Mouse (Mus musculus): ENCODE results near the gene Tnpo2.

Tnpo2 gene

GRCm38 (mm10) chr8:85036718-85037365, at the start of gene Tnpo2:
Tnpo2 (plus strand) TSS chr8:85036915.
- DNase-seq (ENCODE audit: low read depth), result peak; percentile 96

GRCm38 (mm10) chr8:84987388-84987787, 49.3 kb upstream of the Tnpo2 start:
- peak; percentile 44 for DNase-seq (ENCODE audit: low read depth)

- no peak for DNase-seq (ENCODE audit: low read depth)
Observed at GRCm38 (mm10) chr8:84987903-84988302, 48.8 kb upstream of the Tnpo2 start.

- no peak for DNase-seq (ENCODE audit: low read depth)
Observed at GRCm38 (mm10) chr8:84989311-84989731, 47.4 kb upstream of the Tnpo2 start.

- DNase-seq (ENCODE audit: low read depth), result peak; percentile 96
Observed at GRCm38 (mm10) chr8:84989810-84990209, 46.9 kb upstream of the Tnpo2 start.

GRCm38 (mm10) chr8:84990349-84990748, 46.4 kb upstream of the Tnpo2 start, which contains the start of gene Hook2:
Hook2 (plus strand) TSS chr8:84990603.
- DNase-seq (ENCODE audit: low read depth), result peak; percentile 100

GRCm38 (mm10) chr8:84990836-84991235, 45.9 kb upstream of the Tnpo2 start:
- DNase-seq (ENCODE audit: low read depth), result peak; percentile 82

- DNase-seq (ENCODE audit: low read depth), result no peak
Observed at GRCm38 (mm10) chr8:84994375-84994774, 42.3 kb upstream of the Tnpo2 start.

GRCm38 (mm10) chr8:84995680-84996079, 41.0 kb upstream of the Tnpo2 start:
- no peak for DNase-seq (ENCODE audit: low read depth)

GRCm38 (mm10) chr8:84996978-84997377, 39.7 kb upstream of the Tnpo2 start:
- DNase-seq (ENCODE audit: low read depth), result no peak

GRCm38 (mm10) chr8:84997649-84998295, 38.9 kb upstream of the Tnpo2 start:
- DNase-seq (ENCODE audit: low read depth), result peak; percentile 93

- DNase-seq (ENCODE audit: low read depth), result peak; percentile 72
Observed at GRCm38 (mm10) chr8:85007686-85008085, 29.0 kb upstream of the Tnpo2 start.

GRCm38 (mm10) chr8:85011242-85011641, 25.5 kb upstream of the Tnpo2 start:
- DNase-seq (ENCODE audit: low read depth), result no peak

- DNase-seq (ENCODE audit: low read depth), result peak; percentile 89
Observed at GRCm38 (mm10) chr8:85013230-85013840, 23.4 kb upstream of the Tnpo2 start.

- no peak for DNase-seq (ENCODE audit: low read depth)
Observed at GRCm38 (mm10) chr8:85014431-85014830, 22.3 kb upstream of the Tnpo2 start, which contains the start of gene Best2. Best2 (minus strand) TSS chr8:85014531.

GRCm38 (mm10) chr8:85016724-85017123, 20.0 kb upstream of the Tnpo2 start:
- DNase-seq (ENCODE audit: low read depth), result no peak

- DNase-seq (ENCODE audit: low read depth), result no peak
Observed at GRCm38 (mm10) chr8:85017209-85017608, 19.5 kb upstream of the Tnpo2 start.

GRCm38 (mm10) chr8:85021514-85022055, 15.1 kb upstream of the Tnpo2 start:
- no peak for DNase-seq (ENCODE audit: low read depth)

- no peak for DNase-seq (ENCODE audit: low read depth)
Observed at GRCm38 (mm10) chr8:85023846-85024245, 12.9 kb upstream of the Tnpo2 start.

- DNase-seq (ENCODE audit: low read depth), result peak; percentile 98
Observed at GRCm38 (mm10) chr8:85025098-85025932, 11.4 kb upstream of the Tnpo2 start, which contains the start of gene Asna1. Asna1 (minus strand) TSS chr8:85025281.

GRCm38 (mm10) chr8:85026670-85027515, 9.8 kb upstream of the Tnpo2 start, which contains the start of gene Trir:
Trir (plus strand) TSS chr8:85026823.
- peak; percentile 97 for DNase-seq (ENCODE audit: low read depth)
